Comparison of ENCODE assay signal across 23 mouse cellular contexts in the genomic region with DNA sequence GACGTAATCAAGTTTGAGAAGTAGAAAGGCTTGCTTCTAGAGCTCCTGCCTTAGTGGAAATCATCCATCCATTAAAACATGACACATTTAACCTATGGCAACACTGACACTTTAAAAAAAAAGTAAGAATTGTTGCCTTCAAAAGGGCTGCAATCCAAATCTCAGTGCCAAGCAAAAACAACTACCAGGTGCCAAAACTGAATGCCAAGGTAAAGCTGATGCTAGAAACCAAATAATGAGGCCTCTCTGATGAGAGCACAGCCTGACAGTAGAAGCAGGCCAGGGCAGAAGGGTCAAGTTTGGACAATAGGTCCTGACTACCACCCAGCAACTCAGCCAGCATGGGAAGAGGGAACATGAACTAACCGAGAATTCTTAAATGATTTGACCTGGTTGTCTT.
"Had no signal": no experiment of that assay in that cellular context is flagged by ENCODE, and none has a peak within 500 bp of the region (broad histone marks: within the 10 kb centered on the region; RNA-seq: fewer than 3 reads in every experiment).

No protein-coding gene starts in this region.

- H3K4me3 ChIP-seq: heart, adult 2 months; heart, embryonic 13.5 days; heart, embryonic 15.5 days; hindbrain, embryonic 13.5 days; hindbrain, embryonic 15.5 days; kidney, embryonic 15.5 days; limb, embryonic 13.5 days; limb, embryonic 15.5 days had no signal

- H3K9ac ChIP-seq: heart, embryonic 13.5 days; heart, embryonic 15.5 days; hindbrain, embryonic 13.5 days; hindbrain, embryonic 15.5 days; kidney, embryonic 15.5 days; limb, embryonic 13.5 days; limb, embryonic 15.5 days had no signal

- H3K27me3 ChIP-seq: heart, embryonic 13.5 days; heart, embryonic 15.5 days; hindbrain, embryonic 13.5 days; hindbrain, embryonic 15.5 days; kidney, embryonic 15.5 days; limb, embryonic 13.5 days; limb, embryonic 15.5 days had no signal

- H3K36me3 ChIP-seq: heart, embryonic 13.5 days; heart, embryonic 15.5 days; hindbrain, embryonic 13.5 days; hindbrain, embryonic 15.5 days; kidney, embryonic 15.5 days; limb, embryonic 13.5 days; limb, embryonic 15.5 days had no signal

- H3K27ac ChIP-seq: heart, adult 2 months; heart, embryonic 13.5 days; heart, embryonic 15.5 days; hindbrain, embryonic 13.5 days; hindbrain, embryonic 15.5 days; hindbrain, postnatal 0 days; kidney, embryonic 15.5 days; kidney, postnatal 0 days; limb, embryonic 13.5 days; limb, embryonic 15.5 days had no signal

- DNase-seq: gastrocnemius, postnatal 14 days; gastrocnemius, postnatal 36 days; heart, adult 11 months; heart, adult 2 months; heart, postnatal 14 days; heart, postnatal 36 days; kidney, adult 11 months; kidney, adult 2 months; kidney, adult 9 months; kidney, postnatal 14 days; kidney, postnatal 36 days; layer of hippocampus, adult 9-11 months; layer of hippocampus, postnatal 36 days; left cerebral cortex, postnatal 4 days had no signal

- H3K4me1 ChIP-seq: heart, embryonic 13.5 days; heart, embryonic 15.5 days; hindbrain, embryonic 15.5 days; kidney, embryonic 15.5 days; limb, embryonic 15.5 days had no signal
